Mouse (Mus musculus) forebrain, embryonic 14.5 days (tissue): ENCODE data around the gene Gmds. TPM values are rescaled to one million over a fixed set of nuclear protein-coding genes. Genes with fewer than 3 reads are reported as not detected.

Source experiments
- ATAC-seq: fragments of 200-750 bp; cut with Nextera tagmentation; 2 replicates; pipeline ENCODE4 v1.8.0; 2017; ENCODE audit warnings: mild to moderate bottlenecking, moderate library complexity
- DNase-seq: peaks from one replicate; pipeline ENCODE4 v3.0.0-alpha.2; 2015; ENCODE audit warnings: low spot score
- H3K27ac ChIP-seq: fragments of 300-500 bp; sonication (generic); 2 replicates; pipeline ENCODE4 v1.5.1; 2014; ENCODE audit warnings: low read depth, mild to moderate bottlenecking, control low read depth, low read length, moderate library complexity
- H3K27me3 ChIP-seq: fragments of 300-500 bp; sonication (generic); replicated peaks from 2 replicates; pipeline ENCODE4 v1.6.1; 2014; ENCODE audit warnings: low read length, control low read depth, mixed read lengths; ENCODE audit not compliant: control insufficient read depth, insufficient read depth
- H3K36me3 ChIP-seq: fragments of 300-500 bp; sonication (generic); 2 replicates; pipeline ENCODE4 v1.6.1; 2014; ENCODE audit warnings: low read length, control low read depth; ENCODE audit not compliant: control insufficient read depth, insufficient read depth
- H3K4me1 ChIP-seq: fragments of 300-500 bp; sonication (generic); 2 replicates; pipeline ENCODE4 v1.6.1; 2014; ENCODE audit warnings: antibody characterized with exemption, low read length, control low read depth; ENCODE audit not compliant: control insufficient read depth, insufficient read depth
- H3K4me2 ChIP-seq: fragments of 300-500 bp; sonication (generic); 2 replicates; pipeline ENCODE4 v1.6.1; 2014; ENCODE audit warnings: mild to moderate bottlenecking, control low read depth, low read length
- H3K4me3 ChIP-seq: fragments of 300-500 bp; sonication (generic); 2 replicates; pipeline ENCODE4 v1.5.1; 2014; ENCODE audit warnings: low read depth, low read length, control low read depth
- H3K9ac ChIP-seq: fragments of 300-500 bp; sonication (generic); 2 replicates; pipeline ENCODE4 v1.6.1; 2014; ENCODE audit warnings: mild to moderate bottlenecking, low read length, control low read depth, moderate library complexity
- H3K9me3 ChIP-seq: fragments of 300-500 bp; sonication (generic); replicated peaks from 2 replicates; pipeline ENCODE4 v1.6.1; 2016; ENCODE audit warnings: low read length, control low read depth, mixed read lengths; ENCODE audit not compliant: control insufficient read depth
- WGBS: fragments of 180-500 bp; shearing (Covaris S2); extraction: QIAGEN DNeasy Blood & Tissue Kit; methylation state at CpG from one replicate; pipeline ENCODE4 v1.1.7; 2014; 5-methylcytosine and 5-hydroxymethylcytosine counted together
- polyA plus RNA-seq: library from polyadenylated mRNA; unstranded; fragments of >200 nt; fragmentation: Nextera tagmentation; extraction: Ambion mirVana; gene quantifications from 2 replicates; pipeline ENCODE4 v1.2.1, GENCODE M21; 2014

Gene Gmds
- polyA plus RNA-seq, 1 experiment from 2014 or later = 31.1 TPM

DNA sequence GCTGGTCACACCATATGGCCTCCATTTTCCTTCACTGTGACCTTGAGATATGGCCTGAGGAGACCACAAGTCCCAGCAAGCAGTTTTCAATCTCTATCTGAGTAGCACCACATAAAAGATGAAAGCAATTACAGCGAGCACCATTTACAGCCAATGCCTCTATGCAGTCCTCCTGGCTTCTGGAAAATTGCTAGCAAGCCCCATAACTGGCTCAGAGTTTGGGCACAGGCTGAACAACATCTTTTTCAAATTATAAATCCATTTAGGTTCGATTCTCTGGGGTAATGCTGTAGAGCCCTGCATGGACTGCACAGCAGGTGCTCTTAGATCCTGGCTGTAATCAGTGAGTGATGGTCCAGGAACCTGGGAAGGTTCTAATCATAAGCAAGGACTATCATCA lies 485.0 kb downstream of the Gmds start:
- H3K4me2 ChIP-seq = no peak overlapping the region
- no peak overlapping the region for H3K9ac ChIP-seq
- no peak overlapping the region for H3K27ac ChIP-seq
- no peaks in the 10 kb centered on the region for H3K9me3 ChIP-seq
- no peak for ATAC-seq
- no peaks in the 10 kb centered on the region for H3K27me3 ChIP-seq
- no peaks in the 10 kb centered on the region for H3K4me1 ChIP-seq
- H3K4me3 ChIP-seq = no peak overlapping the region
- no peaks in the 10 kb centered on the region for H3K36me3 ChIP-seq
- 53% methylated on average over 2 of the region's 2 CpGs for WGBS
- no peak for DNase-seq

DNA sequence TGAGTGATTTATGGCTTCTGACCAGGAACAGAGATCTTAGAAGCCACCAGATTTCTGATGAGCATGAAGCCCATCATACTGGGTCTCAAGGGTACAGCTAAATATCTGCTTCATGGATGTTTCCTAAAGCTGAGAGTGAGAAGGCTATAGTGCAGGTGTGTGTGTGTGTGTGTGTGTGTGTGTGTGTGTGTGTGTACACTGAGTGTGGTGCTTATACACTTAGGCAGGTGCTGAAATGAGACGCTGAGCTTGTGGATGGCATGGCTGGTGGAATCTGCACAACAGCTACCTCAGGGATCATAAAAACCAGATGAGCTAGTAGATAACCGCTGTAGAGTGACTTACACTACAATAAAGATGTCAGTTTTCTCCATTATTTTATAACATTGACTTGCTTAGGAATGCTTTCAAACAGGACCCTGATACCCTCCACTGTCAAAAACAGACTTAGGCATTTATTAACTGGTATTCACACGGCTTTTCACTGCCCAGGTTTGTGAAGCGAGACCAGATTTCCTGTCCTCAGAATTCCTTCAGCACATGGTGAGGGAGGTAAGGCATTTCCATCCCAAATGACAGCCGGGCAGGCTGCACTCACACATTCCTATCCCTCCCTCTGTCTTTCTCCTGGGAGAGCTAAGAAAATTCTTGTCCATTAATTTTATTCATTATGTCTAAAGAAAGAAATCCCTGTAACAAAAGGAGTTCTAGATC lies 489.1 kb downstream of the Gmds start:
- H3K4me2 ChIP-seq = no peak overlapping the region
- no peak overlapping the region for H3K9ac ChIP-seq
- H3K27ac ChIP-seq = no peak overlapping the region
- H3K36me3 ChIP-seq = no peaks in the 10 kb centered on the region
- WGBS = 56% methylated on average over 5 of the region's 5 CpGs
- no peak for DNase-seq
- no peaks in the 10 kb centered on the region for H3K4me1 ChIP-seq
- H3K4me3 ChIP-seq = no peak overlapping the region
- no peaks in the 10 kb centered on the region for H3K9me3 ChIP-seq
- no peak for ATAC-seq
- no peaks in the 10 kb centered on the region for H3K27me3 ChIP-seq

DNA sequence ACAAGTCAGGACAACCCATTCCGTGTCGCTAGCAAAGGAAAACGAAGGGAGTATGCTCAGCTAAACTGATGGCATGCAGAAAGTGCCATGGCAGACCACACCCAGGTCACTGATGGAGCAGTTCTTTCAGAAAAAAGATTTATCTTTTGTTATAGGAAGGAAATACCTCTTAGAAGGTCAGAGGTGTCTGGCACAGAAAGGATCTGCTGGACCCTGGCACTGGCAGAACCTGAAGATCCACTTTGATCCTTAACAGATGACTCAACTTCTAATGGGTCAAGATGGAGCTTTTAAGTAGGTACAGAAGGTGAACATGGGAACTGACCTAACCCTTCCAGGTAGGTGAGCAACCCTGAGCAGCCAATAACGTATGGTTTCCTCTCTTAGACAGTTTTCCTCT lies 502.7 kb downstream of the Gmds start:
- no peaks in the 10 kb centered on the region for H3K27me3 ChIP-seq
- no peak overlapping the region for H3K27ac ChIP-seq
- H3K9me3 ChIP-seq = no peaks in the 10 kb centered on the region
- 87% methylated on average over 4 of the region's 4 CpGs for WGBS
- ATAC-seq = no peak
- no peak overlapping the region for H3K4me2 ChIP-seq
- no peak overlapping the region for H3K9ac ChIP-seq
- no peaks in the 10 kb centered on the region for H3K36me3 ChIP-seq
- no peak overlapping the region for H3K4me3 ChIP-seq
- DNase-seq = no peak
- no peaks in the 10 kb centered on the region for H3K4me1 ChIP-seq

DNA sequence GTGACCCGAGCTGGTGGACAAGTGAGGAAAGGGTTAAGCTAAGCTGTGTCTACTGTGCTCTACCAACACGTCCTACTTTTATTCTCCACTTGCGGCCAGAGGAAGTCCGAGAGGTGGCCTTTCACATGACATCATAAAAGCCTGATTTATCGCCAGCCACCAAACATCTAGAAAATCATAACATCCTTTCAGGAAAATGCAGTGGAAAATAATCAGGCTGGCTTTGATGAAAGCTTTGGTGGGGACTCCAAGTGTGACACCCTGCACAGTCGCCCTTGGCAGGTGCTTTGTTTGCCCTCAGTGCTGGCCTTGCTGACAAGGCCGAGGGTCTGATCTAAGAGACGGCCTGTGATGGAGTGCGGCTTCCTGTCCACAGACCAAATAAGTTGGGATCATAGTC lies 508.2 kb downstream of the Gmds start:
- Histone ChIP-seq H3K9ac (no peak overlapping the region), H3K27me3 (no peaks in the 10 kb centered on the region), H3K36me3 (no peaks in the 10 kb centered on the region), H3K9me3 (no peaks in the 10 kb centered on the region), H3K4me3 (no peak overlapping the region), H3K4me2 (no peak overlapping the region), H3K27ac (no peak overlapping the region), H3K4me1 (no peaks in the 10 kb centered on the region)
- DNase-seq (no peak), ATAC-seq (no peak)
- 74% methylated on average over 9 of the region's 9 CpGs for WGBS

DNA sequence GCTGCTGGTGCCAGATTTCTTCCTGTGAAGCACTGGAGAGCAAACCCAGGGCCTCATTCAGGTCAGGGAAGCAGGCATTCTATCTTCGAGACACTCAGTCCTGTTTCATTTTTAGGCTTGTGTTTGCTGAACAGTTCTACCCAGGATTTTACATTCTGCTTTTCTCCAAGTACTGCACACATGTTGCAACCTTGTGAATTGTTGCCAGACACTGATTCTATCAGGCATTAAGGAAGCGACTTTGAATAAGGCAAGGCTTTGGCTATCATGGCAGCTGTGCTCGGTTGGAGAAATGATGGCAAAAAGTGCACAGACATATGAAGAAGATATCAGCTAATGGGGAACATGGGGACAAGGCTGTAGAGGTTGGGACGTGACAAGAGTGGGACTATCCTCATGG lies 510.1 kb downstream of the Gmds start:
- no peaks in the 10 kb centered on the region for H3K36me3 ChIP-seq
- DNase-seq = no peak

DNA sequence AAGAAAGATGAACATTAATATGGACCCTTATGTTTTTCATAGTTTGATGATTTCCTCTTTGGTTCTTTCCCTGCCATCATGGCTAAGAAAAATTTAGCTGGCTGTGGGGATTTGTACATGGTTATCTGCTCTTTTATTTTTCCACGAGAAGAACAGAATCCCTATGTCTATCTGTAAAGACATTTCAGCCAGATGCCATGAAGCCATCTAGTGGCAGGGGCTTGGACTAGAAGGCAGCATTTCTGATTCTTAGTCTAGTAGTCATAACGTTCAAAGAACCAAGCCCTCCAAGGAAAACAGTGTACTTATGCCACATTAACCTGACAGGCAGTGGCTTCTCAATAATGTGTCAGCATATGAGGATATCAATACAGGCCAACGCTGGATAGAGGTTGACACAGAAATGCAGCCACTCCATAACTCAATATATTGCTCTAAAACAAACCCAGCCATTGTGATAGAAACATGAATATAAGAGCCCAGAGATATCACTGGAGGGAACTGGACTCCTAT lies 510.7 kb downstream of the Gmds start:
- H3K27me3 ChIP-seq = no peaks in the 10 kb centered on the region
- ATAC-seq = no peak
- WGBS = 63% methylated on average over 3 of the region's 3 CpGs

More for the DNA sequence above, 510.1 kb downstream of the Gmds start:
- Histone ChIP-seq H3K27ac (no peak overlapping the region), H3K4me3 (no peak overlapping the region), H3K9ac (no peak overlapping the region), H3K4me1 (no peaks in the 10 kb centered on the region), H3K4me2 (no peak overlapping the region), H3K27me3 (no peaks in the 10 kb centered on the region), H3K9me3 (no peaks in the 10 kb centered on the region)
- 90% methylated on average over 4 of the region's 4 CpGs for WGBS
- ATAC-seq = no peak

DNA sequence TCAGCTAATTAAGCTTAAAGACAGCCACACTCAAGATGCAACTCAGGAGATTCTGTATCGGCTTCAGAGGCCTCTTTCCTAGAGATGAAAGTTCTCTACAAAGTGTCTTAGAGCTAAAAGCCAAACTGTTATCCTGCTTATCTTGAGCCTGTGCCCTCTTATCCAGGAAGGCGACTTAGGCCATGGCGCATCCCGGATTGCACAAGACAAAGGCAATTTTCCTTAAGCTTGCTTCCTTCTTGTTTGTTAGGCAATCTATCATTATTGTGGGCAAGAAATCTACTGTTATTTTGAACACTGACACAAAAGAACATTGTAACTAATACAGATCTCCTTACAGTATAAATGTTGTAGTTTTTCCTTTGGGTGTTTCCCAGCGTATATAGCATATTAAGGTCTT lies 511.4 kb downstream of the Gmds start:
- Histone ChIP-seq H3K27me3 (no peaks in the 10 kb centered on the region), H3K9me3 (no peaks in the 10 kb centered on the region), H3K36me3 (no peaks in the 10 kb centered on the region), H3K4me3 (no peak overlapping the region), H3K9ac (no peak overlapping the region), H3K4me1 (no peaks in the 10 kb centered on the region), H3K4me2 (no peak overlapping the region), H3K27ac (no peak overlapping the region)
- ATAC-seq (no peak), DNase-seq (no peak)
- WGBS = 83% methylated on average over 5 of the region's 5 CpGs

More for the DNA sequence above, 510.7 kb downstream of the Gmds start:
- H3K36me3 ChIP-seq = no peaks in the 10 kb centered on the region
- no peaks in the 10 kb centered on the region for H3K9me3 ChIP-seq
- no peak overlapping the region for H3K4me2 ChIP-seq
- H3K9ac ChIP-seq = no peak overlapping the region
- DNase-seq = no peak
- H3K27ac ChIP-seq = no peak overlapping the region
- no peak overlapping the region for H3K4me3 ChIP-seq
- H3K4me1 ChIP-seq = no peaks in the 10 kb centered on the region

DNA sequence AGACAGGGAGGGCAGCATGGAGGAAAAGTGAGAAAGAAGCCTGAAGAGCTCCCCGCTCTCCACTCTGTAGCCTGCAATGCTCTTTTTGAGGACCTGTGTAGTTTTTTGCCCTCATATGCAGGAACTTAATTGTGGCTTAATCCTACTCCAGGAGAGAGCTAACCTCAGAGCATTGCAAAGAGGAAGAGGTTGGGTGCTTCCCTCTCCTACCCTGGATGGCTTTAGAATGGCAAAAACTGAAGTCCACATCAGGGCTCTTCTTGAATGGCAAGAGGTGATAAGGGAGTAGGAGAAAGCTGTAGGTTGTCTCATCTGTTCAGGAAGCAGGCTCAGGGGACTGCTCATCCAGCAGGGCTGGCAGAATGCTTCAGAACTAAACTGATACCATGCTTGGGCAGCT lies 513.4 kb downstream of the Gmds start:
- DNase-seq = no peak
- H3K27me3 ChIP-seq = peaks cover 11% of the 10 kb centered on the region; the same call in 1 of the 2 replicates
- H3K9ac ChIP-seq = no peak overlapping the region
- no peaks in the 10 kb centered on the region for H3K4me1 ChIP-seq
- no peak overlapping the region for H3K4me3 ChIP-seq
- no peaks in the 10 kb centered on the region for H3K36me3 ChIP-seq
- ATAC-seq = no peak
- no peak overlapping the region for H3K27ac ChIP-seq
- no peak overlapping the region for H3K4me2 ChIP-seq
- WGBS = 93% methylated on average over 1 of the region's 1 CpGs
- no peaks in the 10 kb centered on the region for H3K9me3 ChIP-seq

DNA sequence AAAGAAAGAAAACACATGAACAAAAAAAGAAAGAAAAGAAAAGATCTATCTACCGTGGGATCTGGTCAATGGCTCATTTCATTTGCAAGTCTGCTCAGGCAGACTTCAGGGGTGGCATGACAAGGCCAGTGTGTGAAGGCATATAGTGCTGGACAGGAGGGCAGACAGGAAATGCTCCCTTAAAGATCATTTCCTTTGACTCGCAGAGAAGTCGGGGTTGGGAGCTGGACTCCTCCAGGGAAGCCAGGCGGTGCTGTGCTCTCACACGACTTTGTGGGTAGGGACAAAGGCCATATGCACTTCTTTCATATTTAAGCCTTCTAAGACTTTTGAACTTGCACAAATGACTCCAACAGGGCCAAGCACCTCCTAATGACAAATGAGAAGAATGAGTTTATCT lies 515.2 kb downstream of the Gmds start:
- H3K9ac ChIP-seq = no peak overlapping the region
- DNase-seq (no peak), ATAC-seq (no peak)
- no peaks in the 10 kb centered on the region for H3K9me3 ChIP-seq
- H3K27me3 ChIP-seq = peaks cover 20% of the 10 kb centered on the region; the same call in 1 of the 2 replicates
- no peak overlapping the region for H3K27ac ChIP-seq
- H3K4me3 ChIP-seq = no peak overlapping the region
- no peaks in the 10 kb centered on the region for H3K4me1 ChIP-seq
- H3K4me2 ChIP-seq = no peak overlapping the region
- H3K36me3 ChIP-seq = no peaks in the 10 kb centered on the region
- WGBS = 20% methylated on average over 5 of the region's 5 CpGs
